Mouse (Mus musculus): ENCODE data around the gene Eme1. TPM values are rescaled to one million over a fixed set of nuclear protein-coding genes. Genes with fewer than 3 reads are reported as not detected.
"Not testable (repeated sequence)": the region's sequence is repeated elsewhere in the genome, so short reads cannot be mapped to it uniquely, and the experiment has no call there.

The Eme1 gene
- total RNA-seq, 2 experiments from 2014 or later, result 1.3 to 1.6 TPM

DNA sequence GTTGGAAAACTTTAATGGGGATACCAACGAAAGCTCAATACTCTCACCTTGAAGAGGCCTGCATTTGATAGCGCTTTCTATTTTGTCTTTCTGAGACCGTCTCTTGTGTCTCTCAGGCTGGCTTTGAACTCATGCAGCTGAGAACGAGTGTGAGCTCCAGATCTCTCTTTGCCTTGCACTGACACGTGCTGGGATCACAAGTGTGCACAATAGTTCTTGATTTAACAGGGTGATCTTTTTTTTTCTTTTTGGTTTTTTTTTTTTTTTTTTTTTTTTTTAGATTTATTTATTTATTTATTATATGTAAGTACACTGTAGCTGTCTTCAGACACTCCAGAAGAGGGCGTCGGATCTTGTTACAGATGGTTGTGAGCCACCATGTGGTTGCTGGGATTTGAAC lies 2.5 kb downstream of the Eme1 start:
- DNase-seq; intact Hi-C loops (cut with DNase I): not testable (repeated sequence)

- intact Hi-C loops (cut with DNase I), result no loop called here
- no peak for DNase-seq
Measured at GRCm38 (mm10) chr11:94646457-94646856, 7.3 kb downstream of the Eme1 start.

DNA sequence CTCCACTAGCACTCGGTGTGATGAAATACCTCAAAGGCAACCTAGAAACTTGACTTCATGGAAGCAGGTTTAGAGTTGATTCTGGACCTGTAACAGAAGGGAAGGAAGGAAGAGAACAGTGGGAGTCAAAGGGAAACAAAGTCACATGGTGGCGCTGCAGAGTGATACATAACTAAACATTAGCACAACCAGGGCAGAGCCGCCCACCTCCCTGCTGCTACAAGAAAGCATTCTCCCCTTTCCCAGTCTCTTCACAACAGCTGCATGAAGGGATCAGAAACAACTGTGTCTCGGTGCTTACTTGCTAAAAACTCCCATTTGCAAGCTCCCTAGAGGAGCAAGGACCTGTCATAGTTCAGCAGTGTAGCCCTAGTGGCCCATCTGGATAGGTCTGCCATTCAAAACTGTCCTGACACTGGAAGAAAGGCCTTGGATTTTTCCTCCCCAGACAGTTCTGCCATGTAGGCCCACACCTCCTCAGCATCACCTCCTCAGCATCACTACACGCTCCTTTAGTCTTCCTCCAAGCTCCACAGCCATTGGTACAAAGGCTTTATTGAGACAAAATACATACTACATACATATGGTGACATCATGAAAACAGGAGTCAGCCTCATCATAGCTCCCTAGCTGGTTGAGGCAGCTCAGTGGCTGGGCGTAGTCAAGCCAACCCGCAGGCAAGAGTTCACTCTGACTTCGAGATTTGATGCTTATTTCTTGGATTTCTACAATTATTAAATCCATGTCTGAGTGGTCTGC lies 9.1 kb downstream of the Eme1 start:
- no peak for DNase-seq

DNA sequence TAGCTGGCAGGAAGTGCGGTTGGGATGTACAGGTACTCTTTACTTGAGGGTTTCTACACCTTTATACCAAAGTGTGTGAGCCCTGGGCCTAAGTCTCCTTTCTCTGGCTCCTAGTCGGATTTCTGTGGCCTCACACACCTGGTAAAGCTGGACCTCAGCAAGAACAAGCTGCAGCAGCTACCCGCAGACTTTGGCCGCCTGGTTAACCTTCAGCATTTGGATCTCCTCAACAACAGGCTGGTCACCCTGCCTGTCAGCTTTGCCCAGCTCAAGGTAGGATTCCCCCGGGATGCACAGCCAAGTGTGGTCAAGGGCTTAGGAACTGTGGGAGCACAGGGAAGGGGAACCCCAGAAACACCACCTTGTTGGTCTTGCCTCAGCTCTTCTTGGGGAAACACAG lies 19.3 kb downstream of the Eme1 start:
- no peak for DNase-seq
- intact Hi-C loops (cut with DNase I), result no loop called here

More for the DNA sequence above, 9.1 kb downstream of the Eme1 start:
- intact Hi-C loops (cut with DNase I), result no loop called here

- intact Hi-C loops (cut with DNase I), result no loop called here
- no peak for DNase-seq
Measured at GRCm38 (mm10) chr11:94632988-94633387, 20.8 kb downstream of the Eme1 start.

- intact Hi-C loops (cut with DNase I), result no loop called here
- no peak for DNase-seq
Measured at GRCm38 (mm10) chr11:94631969-94632368, 21.8 kb downstream of the Eme1 start.

DNA sequence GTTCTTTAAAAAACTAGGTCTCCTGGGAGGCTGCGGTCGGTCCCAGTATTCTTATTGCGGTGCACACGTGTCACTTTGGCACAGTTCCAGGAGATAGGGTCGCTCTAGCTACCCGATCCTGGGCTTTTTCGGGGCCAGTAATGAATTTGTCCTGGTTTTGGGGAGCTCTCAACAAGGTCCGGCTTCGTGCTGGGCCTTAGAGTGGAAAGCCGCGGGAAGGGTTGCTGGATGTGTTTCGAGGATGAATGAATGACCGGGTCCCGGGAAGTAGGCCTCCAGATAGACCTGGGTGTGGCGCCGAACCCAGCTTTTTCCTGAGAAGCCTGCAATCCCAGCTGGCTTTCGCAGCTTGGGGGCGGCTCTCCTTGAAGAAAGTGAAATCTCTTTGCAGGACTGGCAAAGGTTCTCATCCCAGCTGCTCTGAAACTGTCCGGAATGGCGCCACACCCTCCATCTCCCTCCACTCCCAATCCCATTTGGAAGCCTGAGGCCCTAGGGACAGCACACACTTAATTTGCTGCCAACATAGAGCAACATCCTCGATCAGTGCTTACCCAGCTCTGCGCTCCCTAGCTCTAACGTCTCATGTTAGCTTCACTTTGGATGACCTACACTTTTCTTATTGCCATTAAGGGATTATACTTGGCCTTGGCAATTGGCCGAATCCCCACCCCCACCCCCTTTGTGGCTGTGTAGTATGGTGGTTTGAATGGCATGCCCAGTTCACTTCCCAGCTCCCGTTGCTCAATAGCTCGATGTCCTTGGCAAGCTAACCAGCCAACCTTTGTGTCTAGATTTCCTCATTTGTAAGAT lies 23.4 kb downstream of the Eme1 start:
- intact Hi-C loops (cut with DNase I), result no loop called here
- peak; percentile 23 for DNase-seq

DNA sequence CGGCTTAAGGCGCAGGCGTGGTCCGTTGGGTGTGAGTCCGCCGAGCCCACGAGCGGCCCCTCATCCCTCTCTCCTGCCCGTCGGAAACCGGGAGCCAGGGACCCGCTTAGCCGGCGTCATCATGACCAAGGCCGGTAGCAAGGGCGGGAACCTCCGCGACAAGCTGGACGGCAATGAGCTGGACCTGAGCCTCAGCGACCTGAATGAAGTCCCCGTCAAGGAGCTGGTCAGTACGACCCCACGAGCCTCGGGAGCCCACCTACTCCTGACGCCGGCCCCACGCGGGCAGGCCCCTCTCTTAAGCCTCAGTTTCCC lies 23.9 kb downstream of the Eme1 start:
- intact Hi-C loops (cut with DNase I), result no loop called here
- DNase-seq, result no peak

- DNase-seq, result peak; percentile 95
- intact Hi-C loops (cut with DNase I), result no loop called here
Measured at GRCm38 (mm10) chr11:94629199-94629883, 24.4 kb downstream of the Eme1 start, which contains the start of gene Lrrc59. Gene Lrrc59 (plus strand): TSS chr11:94629767.

GRCm38 (mm10) chr11:94622162-94622561 lies 31.6 kb downstream of the Eme1 start:
- intact Hi-C loops (cut with DNase I), result no loop called here

GRCm38 (mm10) chr11:94621458-94621852 lies 32.3 kb downstream of the Eme1 start:
- intact Hi-C loops (cut with DNase I), result no loop called here
- no peak for DNase-seq

More at GRCm38 (mm10) chr11:94622162-94622561, 31.6 kb downstream of the Eme1 start:
- no peak for DNase-seq

DNA sequence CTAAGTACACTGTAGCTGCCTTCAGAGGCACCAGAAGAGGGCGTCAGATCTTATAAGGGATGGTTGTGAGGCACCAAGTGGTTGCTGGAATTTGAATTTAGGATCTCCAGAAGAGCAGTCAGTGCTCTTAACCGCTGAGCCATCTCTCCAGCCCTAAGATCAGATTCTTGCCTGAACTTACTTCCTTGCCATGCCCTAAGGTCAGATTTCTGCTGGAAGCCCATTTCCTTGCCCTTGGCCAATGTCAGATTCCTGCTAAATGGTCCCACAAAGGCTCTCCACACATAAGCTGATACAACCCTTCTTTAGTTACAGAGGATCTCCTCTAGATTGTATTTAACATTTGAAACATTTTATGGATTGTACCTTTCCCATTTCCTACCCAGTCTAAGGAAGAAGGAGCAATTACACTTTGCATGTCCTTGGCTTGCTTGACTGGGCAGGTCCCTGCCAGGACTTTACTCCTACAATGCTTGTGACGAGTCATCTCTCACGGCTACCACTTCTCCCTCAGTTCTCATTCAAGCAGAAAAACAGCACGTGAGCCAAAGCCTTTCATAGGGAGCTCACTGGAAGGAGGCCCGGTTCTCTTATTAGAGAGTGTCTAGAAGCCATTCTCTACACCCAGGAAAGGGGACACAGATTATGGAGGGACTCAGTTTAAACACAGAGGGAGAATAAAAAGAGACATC lies 32.9 kb downstream of the Eme1 start:
- intact Hi-C loops (cut with DNase I), result no loop called here
- no peak for DNase-seq

- DNase-seq, result no peak
- intact Hi-C loops (cut with DNase I), result loop anchor here (10.0 kb wide), 1 partner anchor 547 kb away; no protein-coding TSS in a partner anchor
Measured at GRCm38 (mm10) chr11:94617646-94618045, 36.1 kb downstream of the Eme1 start.

DNA sequence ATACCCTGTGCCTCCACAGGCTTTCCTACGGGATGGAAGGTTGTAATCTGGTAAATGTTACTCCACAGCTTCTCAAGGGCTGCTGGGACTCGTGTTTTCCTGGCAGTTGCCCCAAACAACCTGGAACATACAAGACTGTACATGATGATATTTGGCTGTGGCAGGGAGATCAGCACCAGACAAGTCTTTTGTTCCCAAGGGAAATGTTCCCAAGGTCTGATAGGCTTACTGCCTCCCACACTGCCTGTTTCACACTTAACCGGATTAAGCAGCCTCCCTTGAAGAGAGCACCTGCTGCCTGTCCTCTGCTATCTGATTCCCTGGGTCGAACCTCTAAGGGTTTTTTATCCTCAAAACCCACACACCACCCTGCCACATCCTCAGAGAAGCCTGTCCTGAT lies 38.3 kb downstream of the Eme1 start:
- no peak for DNase-seq
- intact Hi-C loops (cut with DNase I), result loop anchor here (10.0 kb wide), 1 partner anchor 549 kb away; no protein-coding TSS in a partner anchor

- no peak for DNase-seq
- intact Hi-C loops (cut with DNase I), result loop anchor here (10.0 kb wide), 1 partner anchor 550 kb away; no protein-coding TSS in a partner anchor
Measured at GRCm38 (mm10) chr11:94614603-94615002, 39.2 kb downstream of the Eme1 start.

GRCm38 (mm10) chr11:94610744-94611740 lies 42.7 kb downstream of the Eme1 start:
- intact Hi-C loops (cut with DNase I), result loop anchor here (10.0 kb wide), 1 partner anchor 554 kb away; no protein-coding TSS in a partner anchor
- no peak for DNase-seq

- intact Hi-C loops (cut with DNase I), result no loop called here
- DNase-seq, result no peak
Measured at GRCm38 (mm10) chr11:94602356-94602955, 51.3 kb downstream of the Eme1 start.

DNA sequence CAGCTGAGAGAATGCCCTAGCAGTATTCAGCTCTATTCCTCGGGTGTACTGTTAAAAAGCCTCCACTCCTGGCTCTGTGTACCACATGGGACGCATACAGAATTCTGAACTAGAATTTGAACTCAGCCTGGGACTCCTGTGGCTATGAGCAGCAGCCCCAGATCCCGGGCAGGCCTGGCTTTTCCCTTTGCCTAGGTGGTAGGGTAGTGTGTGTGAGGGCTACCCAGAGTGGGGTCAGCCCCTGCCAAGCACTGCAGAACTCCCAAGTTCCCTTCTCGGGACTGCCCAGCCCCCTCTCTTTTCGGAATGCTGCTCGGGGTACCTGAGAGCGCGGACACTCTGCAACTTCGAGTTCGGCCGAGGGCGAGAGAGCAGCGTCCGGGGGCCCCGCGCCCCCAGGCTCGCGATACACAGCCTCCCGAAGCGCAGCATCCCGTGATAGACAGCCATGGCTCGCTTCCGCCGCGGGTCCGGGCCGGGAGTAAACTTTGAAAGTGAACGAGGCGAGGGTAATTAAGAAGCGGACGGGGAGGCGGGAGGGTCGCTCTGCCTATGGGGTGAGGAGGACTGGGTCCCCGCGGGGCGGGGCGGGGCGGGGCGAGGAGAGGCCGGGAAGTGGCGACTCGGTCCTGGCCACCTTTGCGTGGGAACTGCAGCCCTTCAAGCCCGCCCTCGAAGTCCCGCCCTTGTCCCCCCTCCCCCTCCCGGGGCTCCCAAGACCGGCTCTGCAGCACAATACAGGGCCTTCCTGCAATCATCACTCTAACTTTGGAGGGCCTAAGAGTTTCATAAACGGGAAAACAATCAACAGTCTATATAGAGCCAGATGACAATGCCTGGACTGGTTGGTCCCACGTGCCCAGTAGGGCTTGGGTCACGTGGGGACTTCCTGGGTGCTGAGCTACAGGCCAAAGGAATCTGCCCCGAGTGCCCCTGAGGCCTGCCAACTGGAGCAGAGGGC lies 52.2 kb downstream of the Eme1 start, which contains the start of gene Acsf2:
Acsf2 (minus strand) TSS at position 551 of the 961 bp plus-strand sequence.
- peak; percentile 75 for DNase-seq
- intact Hi-C loops (cut with DNase I), result no loop called here
